In genomic region chr16:92767862-92768261, GRCm38 (mm10) we compare ENCODE assay signal across 15 mouse cellular contexts.
"Had no signal": no experiment of that assay in that cellular context is flagged by ENCODE, and none has a peak within 500 bp of the region (broad histone marks: within the 10 kb centered on the region; RNA-seq: fewer than 3 reads in every experiment).

No protein-coding gene starts in this region.

- H3K27me3 ChIP-seq: limb, embryonic 15.5 days; megakaryocyte, embryonic 14.5 days; midbrain, embryonic 13.5 days had no signal

- H3K9ac ChIP-seq: limb, embryonic 12.5 days; limb, embryonic 15.5 days; liver, embryonic 14.5 days; liver, postnatal 0 days; lung, embryonic 14.5 days; midbrain, embryonic 13.5 days had no signal

- H3K9me3 ChIP-seq: limb, embryonic 12.5 days; limb, embryonic 15.5 days; megakaryocyte, embryonic 14.5 days; midbrain, embryonic 10.5 days; midbrain, embryonic 13.5 days had no signal

- H3K36me3 ChIP-seq: limb, embryonic 12.5 days; limb, embryonic 15.5 days; midbrain, embryonic 10.5 days; midbrain, embryonic 13.5 days had no signal

- H3K27ac ChIP-seq: limb, embryonic 12.5 days; limb, embryonic 15.5 days; liver, embryonic 14.5 days; midbrain, embryonic 10.5 days; midbrain, embryonic 13.5 days had no signal

- H3K4me3 ChIP-seq: limb, embryonic 12.5 days; limb, embryonic 15.5 days; megakaryocyte, embryonic 14.5 days; midbrain, embryonic 10.5 days; midbrain, embryonic 13.5 days; myocyte had no signal

- DNase-seq: kidney, adult 9 months; kidney, postnatal 14 days; kidney, postnatal 4 days; left cerebral cortex, postnatal 4 days; liver, postnatal 0 days; lung, embryonic 14.5 days had no signal

- ATAC-seq: liver, postnatal 0 days; midbrain, embryonic 13.5 days; midbrain, embryonic 16.5 days had no signal

- H3K4me2 ChIP-seq: limb, embryonic 12.5 days; limb, embryonic 15.5 days; liver, embryonic 11.5 days; lung, embryonic 14.5 days; midbrain, embryonic 13.5 days had no signal

- H3K4me1 ChIP-seq: limb, embryonic 12.5 days; limb, embryonic 15.5 days; midbrain, embryonic 10.5 days; midbrain, embryonic 13.5 days had no signal
